Mouse (Mus musculus): ENCODE measurements around the gene Polr3gl.

The Polr3gl gene

GRCm38 (mm10) chr3:96598156-96599068 lies 4.4 kb upstream of the Polr3gl start:
- peak in 1 of 2 experiments; percentile 75 for DNase-seq (ENCODE audit: low spot score in 2 of 2)

GRCm38 (mm10) chr3:96597435-96597891 lies 3.5 kb upstream of the Polr3gl start:
- DNase-seq (ENCODE audit: low spot score in 2 of 2): peak in 1 of 2 experiments; percentile 54

GRCm38 (mm10) chr3:96596855-96597254 lies 2.9 kb upstream of the Polr3gl start:
- DNase-seq (ENCODE audit: low spot score in 2 of 2): peak in 1 of 2 experiments; percentile 43

GRCm38 (mm10) chr3:96596228-96596707 lies 2.3 kb upstream of the Polr3gl start, which contains the start of gene Ankrd34a:
Ankrd34a (plus strand) TSS chr3:96596636.
- peak; percentile 76 for DNase-seq (ENCODE audit: low spot score in 2 of 2)

GRCm38 (mm10) chr3:96595661-96596060 lies 1.7 kb upstream of the Polr3gl start:
- DNase-seq (ENCODE audit: low spot score in 2 of 2): no peak

- no peak for DNase-seq (ENCODE audit: low spot score in 2 of 2)
Observed at GRCm38 (mm10) chr3:96594851-96595250, 870 bp upstream of the Polr3gl start.

- no peak for DNase-seq (ENCODE audit: low spot score in 2 of 2)
Observed at GRCm38 (mm10) chr3:96593374-96593773, 607 bp downstream of the Polr3gl start.

- no peak for DNase-seq (ENCODE audit: low spot score in 2 of 2)
Observed at GRCm38 (mm10) chr3:96590657-96591056, 3.3 kb downstream of the Polr3gl start.

- DNase-seq (ENCODE audit: low spot score in 2 of 2): no peak
Observed at GRCm38 (mm10) chr3:96583386-96583785, 10.6 kb downstream of the Polr3gl start.

GRCm38 (mm10) chr3:96581771-96582515 lies 12.0 kb downstream of the Polr3gl start:
- DNase-seq (ENCODE audit: low spot score in 2 of 2): no peak

- DNase-seq (ENCODE audit: low spot score in 2 of 2): no peak
Observed at GRCm38 (mm10) chr3:96581141-96581540, 12.8 kb downstream of the Polr3gl start.

- DNase-seq (ENCODE audit: low spot score in 2 of 2): peak; percentile 87 to 89
Observed at GRCm38 (mm10) chr3:96579885-96580454, 14.0 kb downstream of the Polr3gl start.

GRCm38 (mm10) chr3:96579239-96579750 lies 14.7 kb downstream of the Polr3gl start:
- no peak for DNase-seq (ENCODE audit: low spot score in 2 of 2)

GRCm38 (mm10) chr3:96578561-96579238 lies 15.3 kb downstream of the Polr3gl start:
- DNase-seq (ENCODE audit: low spot score in 2 of 2): no peak

- DNase-seq (ENCODE audit: low spot score in 2 of 2): no peak
Observed at GRCm38 (mm10) chr3:96577566-96577965, 16.4 kb downstream of the Polr3gl start.

GRCm38 (mm10) chr3:96576690-96577541 lies 17.1 kb downstream of the Polr3gl start, which contains the start of gene Gm16253:
Gm16253 (plus strand) TSS chr3:96576984.
- peak; percentile 85 to 95 for DNase-seq (ENCODE audit: low spot score in 2 of 2)

GRCm38 (mm10) chr3:96576005-96576658 lies 17.8 kb downstream of the Polr3gl start:
- DNase-seq (ENCODE audit: low spot score in 2 of 2): no peak

- no peak for DNase-seq (ENCODE audit: low spot score in 2 of 2)
Observed at GRCm38 (mm10) chr3:96575272-96575984, 18.6 kb downstream of the Polr3gl start.

Measured in frontal cortex, postnatal 10 days (tissue).